ENCODE assay signal across 7 mouse cellular contexts in genomic region chr4:34550748-34551097, GRCm38 (mm10). TPM values are rescaled to one million over a fixed set of nuclear protein-coding genes. Genes with fewer than 3 reads are reported as not detected.
DNase-seq lines count a peak whose midpoint lies in the region; ATAC-seq and TF ChIP-seq lines count a peak whose summit lies in the region.

Gene Akirin2 (plus strand): TSS chr4:34550937.

- H3K27ac ChIP-seq in testis, adult 2 months (ENCODE audit: control insufficient read depth, insufficient read depth, low read depth, low read length), result peak within 1 kb of the TSS; percentile 85
- peak within 1 kb of the TSS; percentile 96 for H3K27ac ChIP-seq in embryonic facial prominence, embryonic 13.5 days
- H3K27ac ChIP-seq in heart, embryonic 12.5 days (ENCODE audit: poor library complexity, severe bottlenecking), result peak within 1 kb of the TSS; percentile 90
- peak within 1 kb of the TSS; percentile 95 for H3K27ac ChIP-seq in midbrain, embryonic 12.5 days (replicated peaks)

- no peaks in the 10 kb centered on the region for H3K27me3 ChIP-seq in testis, adult 2 months (ENCODE audit: control insufficient read depth, insufficient read depth, low read length)
- no peaks in the 10 kb centered on the region for H3K27me3 ChIP-seq in embryonic facial prominence, embryonic 13.5 days
- H3K27me3 ChIP-seq in heart, embryonic 12.5 days (replicated peaks), result no peaks in the 10 kb centered on the region
- no peaks in the 10 kb centered on the region for H3K27me3 ChIP-seq in midbrain, embryonic 12.5 days

- H3K4me1 ChIP-seq in testis, adult 2 months (ENCODE audit: control insufficient read depth, insufficient read depth, low read length), result peaks cover 3% of the 10 kb centered on the region; the same call in 1 of the 2 replicates
- H3K4me1 ChIP-seq in embryonic facial prominence, embryonic 13.5 days, result peaks cover 12% of the 10 kb centered on the region
- peaks cover 19% of the 10 kb centered on the region for H3K4me1 ChIP-seq in heart, embryonic 12.5 days (replicated peaks)
- peaks cover 24% of the 10 kb centered on the region for H3K4me1 ChIP-seq in midbrain, embryonic 12.5 days

- WGBS in embryonic facial prominence, embryonic 13.5 days, result under 1% methylated on average over 21 of the region's 53 CpGs
- 0% methylated on average over 51 of the region's 53 CpGs for WGBS in heart, embryonic 12.5 days
- WGBS in midbrain, embryonic 12.5 days, result under 1% methylated on average over 45 of the region's 53 CpGs

- TF ChIP-seq POLR2A in testis, adult 2 months (IDR thresholded peaks at IDR 0.05; ENCODE audit: control insufficient read depth, low read depth, low read length), result no peak; the same call in 1 of the 2 replicates

- peak within 1 kb of the TSS; percentile 88 for H3K4me3 ChIP-seq in testis, adult 2 months (ENCODE audit: control insufficient read depth, low read depth, low read length)
- peak within 1 kb of the TSS; percentile 97 for H3K4me3 ChIP-seq in embryonic facial prominence, embryonic 13.5 days
- peak within 1 kb of the TSS; percentile 77 for H3K4me3 ChIP-seq in heart, embryonic 12.5 days
- peak within 1 kb of the TSS; percentile 99 for H3K4me3 ChIP-seq in midbrain, embryonic 12.5 days

- H3K9ac ChIP-seq in embryonic facial prominence, embryonic 13.5 days, result peak within 1 kb of the TSS; percentile 98
- H3K9ac ChIP-seq in heart, embryonic 12.5 days, result peak within 1 kb of the TSS; percentile 97
- H3K9ac ChIP-seq in midbrain, embryonic 12.5 days (replicated peaks), result peak within 1 kb of the TSS; percentile 99

- peak within 1 kb of the TSS; percentile 71 for H3K4me2 ChIP-seq in embryonic facial prominence, embryonic 13.5 days
- H3K4me2 ChIP-seq in heart, embryonic 12.5 days, result peak within 1 kb of the TSS; percentile 80
- peak within 1 kb of the TSS; percentile 77 for H3K4me2 ChIP-seq in midbrain, embryonic 12.5 days (replicated peaks)

- ATAC-seq in embryonic facial prominence, embryonic 13.5 days (ENCODE audit: insufficient number of reproducible peaks, insufficient read depth, low FRiP score, low TSS enrichment, low read depth), result no peak; the same call in 1 of the 2 replicates
- peak; percentile 75 for ATAC-seq in heart, embryonic 12.5 days (ENCODE audit: insufficient number of reproducible peaks, low FRiP score)
- no peak; the same call in 1 of the 2 replicates for ATAC-seq in midbrain, embryonic 12.5 days (ENCODE audit: low FRiP score, low read depth)

- H3K36me3 ChIP-seq in testis, adult 2 months (ENCODE audit: control insufficient read depth, insufficient read depth, low read length), result no peaks in the 10 kb centered on the region
- peaks cover 6% of the 10 kb centered on the region; the same call in 1 of the 2 replicates for H3K36me3 ChIP-seq in embryonic facial prominence, embryonic 13.5 days
- H3K36me3 ChIP-seq in heart, embryonic 12.5 days, result peaks cover 5% of the 10 kb centered on the region; the same call in 1 of the 2 replicates
- no peaks in the 10 kb centered on the region for H3K36me3 ChIP-seq in midbrain, embryonic 12.5 days

- no peak for TF ChIP-seq CTCF in testis, adult 2 months (IDR thresholded peaks at IDR 0.05; ENCODE audit: control insufficient read depth, insufficient read depth, insufficient replicate concordance, low read depth, low read length)

- H3K9me3 ChIP-seq in embryonic facial prominence, embryonic 13.5 days, result no peaks in the 10 kb centered on the region
- H3K9me3 ChIP-seq in heart, embryonic 12.5 days (replicated peaks), result no peaks in the 10 kb centered on the region
- H3K9me3 ChIP-seq in midbrain, embryonic 12.5 days, result no peaks in the 10 kb centered on the region

- no peak for DNase-seq in testis, postnatal 14 days (ENCODE audit: low spot score)
- DNase-seq in left cerebral cortex, adult 8-10 months (ENCODE audit: low spot score in 2 of 2), result no peak
- no peak for DNase-seq in thymus, adult 18-20 months

RNA-seq across cellular contexts. Expression of gene Akirin2, which starts in this region (rescaled TPM):
- polyA plus RNA-seq in testis, adult 2 months (2012; rRNA removed), result 108 and 109 TPM in 2 replicates
- polyA plus RNA-seq in embryonic facial prominence, embryonic 13.5 days (2015; fragmentation: Nextera tagmentation; extraction: Ambion mirVana), result 59.0 and 65.1 TPM in 2 replicates
- polyA plus RNA-seq in heart, embryonic 12.5 days (2016; fragmentation: Nextera tagmentation; extraction: Ambion mirVana), result 61.3 and 63.2 TPM in 2 replicates
- 100 to 1,000 TPM in 2 of 4 experiments, 10 to 100 TPM in 2; 95.2 to 106 (median 99.5) TPM for total RNA-seq in left cerebral cortex, adult 8-10 months (2022)
- 122 and 139 TPM in 2 replicates for polyA plus RNA-seq in midbrain, embryonic 12.5 days (2016; fragmentation: Nextera tagmentation; extraction: Ambion mirVana)
